11 mouse cellular contexts compared by ENCODE assay signal in the genomic region with DNA sequence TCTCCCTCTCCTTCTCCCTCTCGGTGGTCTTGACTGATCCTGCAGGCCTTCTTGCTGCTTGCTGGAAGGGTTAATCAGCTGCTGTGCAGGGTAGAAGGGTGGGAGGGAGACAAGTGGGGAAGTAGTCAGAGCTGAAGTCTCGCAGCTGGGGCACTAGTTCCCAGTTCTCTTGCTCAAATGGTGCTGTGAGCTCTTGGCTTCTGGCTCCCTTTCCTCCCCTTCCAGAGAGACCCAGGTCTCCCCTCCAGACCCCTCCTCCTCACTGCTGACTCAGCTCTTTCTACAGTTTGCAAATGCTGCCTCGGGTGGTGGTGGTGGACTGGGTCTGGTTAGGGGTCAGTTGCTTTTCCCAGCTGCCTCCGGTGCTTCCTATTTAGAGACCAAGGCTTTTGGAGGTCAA.
DNase-seq lines count a peak whose midpoint lies in the region; ATAC-seq lines count a peak whose summit lies in the region.
"Had no signal": no experiment of that assay in that cellular context is flagged by ENCODE, and none has a peak within 500 bp of the region (broad histone marks: within the 10 kb centered on the region; RNA-seq: fewer than 3 reads in every experiment).

No protein-coding gene starts in this region.

- H3K4me2 ChIP-seq in forebrain, embryonic 16.5 days (ENCODE audit: low read length): no peak overlapping the region
- no peak overlapping the region for H3K4me2 ChIP-seq in lung, embryonic 15.5 days
- H3K4me2 ChIP-seq: liver, embryonic 15.5 days had no signal

- H3K9ac ChIP-seq in forebrain, embryonic 16.5 days (replicated peaks; ENCODE audit: low read depth, low read length): no peak overlapping the region
- H3K9ac ChIP-seq in lung, embryonic 15.5 days: no peak overlapping the region
- H3K9ac ChIP-seq: liver, embryonic 15.5 days had no signal

- H3K9me3 ChIP-seq in forebrain, embryonic 10.5 days: no peaks in the 10 kb centered on the region; the same call in 1 of the 2 replicates
- 0 out of 2 replicates have a peak, but pooled peaks cover 2% of the 10 kb centered on the region for H3K9me3 ChIP-seq in forebrain, embryonic 16.5 days (ENCODE audit: control insufficient read depth, low read length)
- H3K9me3 ChIP-seq in lung, embryonic 15.5 days: no peaks in the 10 kb centered on the region
- H3K9me3 ChIP-seq: liver, embryonic 15.5 days had no signal

- 41% methylated on average over 4 of the region's 4 CpGs for WGBS in forebrain, embryonic 10.5 days
- 45% methylated on average over 3 of the region's 4 CpGs for WGBS in forebrain, embryonic 16.5 days
- WGBS in lung, embryonic 15.5 days: 21% methylated on average over 3 of the region's 4 CpGs

- DNase-seq in forebrain, embryonic 10.5 days (ENCODE audit: extremely low spot score, low spot score): no peak
- DNase-seq in lung, postnatal 25 days (ENCODE audit: low spot score): no peak
- peak; percentile 22 for DNase-seq in retina, embryonic 14.5 days (ENCODE audit: low spot score)
- no peak for DNase-seq in ovary, postnatal 36 days (ENCODE audit: low spot score)
- DNase-seq in adrenal gland, postnatal 14 days: no peak
- DNase-seq: cerebellum, adult 2 months had no signal

- H3K36me3 ChIP-seq in forebrain, embryonic 10.5 days (replicated peaks): no peaks in the 10 kb centered on the region
- H3K36me3 ChIP-seq in forebrain, embryonic 16.5 days (ENCODE audit: control insufficient read depth, insufficient read depth): no peaks in the 10 kb centered on the region
- no peaks in the 10 kb centered on the region for H3K36me3 ChIP-seq in lung, embryonic 15.5 days
- H3K36me3 ChIP-seq: liver, embryonic 15.5 days had no signal

- H3K4me1 ChIP-seq in forebrain, embryonic 10.5 days: peaks cover 8% of the 10 kb centered on the region
- no peaks in the 10 kb centered on the region for H3K4me1 ChIP-seq in forebrain, embryonic 16.5 days (replicated peaks; ENCODE audit: control insufficient read depth, insufficient read depth, low read length)
- peaks cover 9% of the 10 kb centered on the region for H3K4me1 ChIP-seq in lung, embryonic 15.5 days

- no peak for ATAC-seq in forebrain, embryonic 16.5 days
- peak; percentile 78; the same call in 1 of the 2 replicates for ATAC-seq in lung, embryonic 15.5 days (ENCODE audit: borderline replicate concordance, extremely low read depth, low FRiP score, low TSS enrichment)
- peak; percentile 62 to 64; a peak in 3 of 4 replicates for ATAC-seq in hematopoietic stem cell, adult 5-6 weeks (replicated peaks in 1 of 2; ENCODE audit: insufficient read depth in 1 of 2, low FRiP score in 2 of 2, low TSS enrichment in 1 of 2, low read depth in 1 of 2, poor library complexity in 2 of 2, severe bottlenecking in 2 of 2)
- ATAC-seq: activated CD4-positive, CD25-positive, alpha-beta regulatory T cell, adult 4 months had no signal

- H3K4me3 ChIP-seq in forebrain, embryonic 10.5 days: no peak overlapping the region
- no peak overlapping the region for H3K4me3 ChIP-seq in forebrain, embryonic 16.5 days (replicated peaks; ENCODE audit: low read length)
- H3K4me3 ChIP-seq in lung, embryonic 15.5 days: no peak overlapping the region
- H3K4me3 ChIP-seq: liver, embryonic 15.5 days had no signal

- no peaks in the 10 kb centered on the region for H3K27me3 ChIP-seq in forebrain, embryonic 10.5 days (ENCODE audit: poor library complexity, severe bottlenecking)
- no peaks in the 10 kb centered on the region for H3K27me3 ChIP-seq in forebrain, embryonic 16.5 days (replicated peaks; ENCODE audit: control insufficient read depth, insufficient read depth, low read length)
- H3K27me3 ChIP-seq in lung, embryonic 15.5 days: no peaks in the 10 kb centered on the region
- H3K27me3 ChIP-seq: liver, embryonic 15.5 days had no signal

- peak overlapping the region; percentile 63 for H3K27ac ChIP-seq in forebrain, embryonic 10.5 days
- H3K27ac ChIP-seq in forebrain, embryonic 16.5 days (ENCODE audit: low read length): no peak overlapping the region
- no peak overlapping the region for H3K27ac ChIP-seq in lung, embryonic 15.5 days
- H3K27ac ChIP-seq: liver, embryonic 15.5 days had no signal
